Mouse (Mus musculus): ENCODE data around the gene Sla2.
"Not testable (repeated sequence)": the region's sequence is repeated elsewhere in the genome, so short reads cannot be mapped to it uniquely, and the experiment has no call there.

Gene Sla2

GRCm38 (mm10) chr2:156887017-156887416 is at the start of gene Sla2:
Gene Sla2, minus strand, starts transcription at chr2:156887192.
- in situ Hi-C loops (cut with MboI; ENCODE audit: unreplicated experiment in 2 of 2): no loop called here

GRCm38 (mm10) chr2:156935005-156935404 is 48.0 kb upstream of the Sla2 start:
- in situ Hi-C loops (cut with MboI; ENCODE audit: unreplicated experiment in 2 of 2): no loop called here

- in situ Hi-C loops (cut with MboI; ENCODE audit: unreplicated experiment in 2 of 2): no loop called here
Observed at GRCm38 (mm10) chr2:156933426-156933825, 46.4 kb upstream of the Sla2 start.

GRCm38 (mm10) chr2:156931421-156931820 is 44.4 kb upstream of the Sla2 start:
- in situ Hi-C loops (cut with MboI; ENCODE audit: unreplicated experiment in 2 of 2): no loop called here

GRCm38 (mm10) chr2:156930549-156930948 is 43.6 kb upstream of the Sla2 start:
- in situ Hi-C loops (cut with MboI; ENCODE audit: unreplicated experiment in 2 of 2): no loop called here

GRCm38 (mm10) chr2:156929519-156930120 is 42.6 kb upstream of the Sla2 start:
- in situ Hi-C loops (cut with MboI; ENCODE audit: unreplicated experiment in 2 of 2): loop anchor here in 1 of 2 experiments (5.0 kb wide), 1 partner anchor 43 kb away; no protein-coding TSS in a partner anchor

- in situ Hi-C loops (cut with MboI; ENCODE audit: unreplicated experiment in 2 of 2): loop anchor here in 1 of 2 experiments (5.0 kb wide), 1 partner anchor 44 kb away; no protein-coding TSS in a partner anchor
Observed at GRCm38 (mm10) chr2:156928606-156929005, 41.6 kb upstream of the Sla2 start.

GRCm38 (mm10) chr2:156927663-156928062 is 40.7 kb upstream of the Sla2 start:
- in situ Hi-C loops (cut with MboI; ENCODE audit: unreplicated experiment in 2 of 2): loop anchor here in 1 of 2 experiments (5.0 kb wide), 1 partner anchor 45 kb away; no protein-coding TSS in a partner anchor

GRCm38 (mm10) chr2:156925611-156926010 is 38.6 kb upstream of the Sla2 start:
- in situ Hi-C loops (cut with MboI; ENCODE audit: unreplicated experiment in 2 of 2): loop anchor here in 1 of 2 experiments (5.0 kb wide), 1 partner anchor 47 kb away; no protein-coding TSS in a partner anchor

GRCm38 (mm10) chr2:156925075-156925474 is 38.1 kb upstream of the Sla2 start:
- in situ Hi-C loops (cut with MboI; ENCODE audit: unreplicated experiment in 2 of 2): loop anchor here in 1 of 2 experiments (5.0 kb wide), 1 partner anchor 47 kb away; no protein-coding TSS in a partner anchor

- in situ Hi-C loops (cut with MboI; ENCODE audit: unreplicated experiment in 2 of 2): no loop called here
Observed at GRCm38 (mm10) chr2:156924210-156924898, 37.4 kb upstream of the Sla2 start.

GRCm38 (mm10) chr2:156923057-156923456 is 36.1 kb upstream of the Sla2 start:
- in situ Hi-C loops (cut with MboI; ENCODE audit: unreplicated experiment in 2 of 2): no loop called here

- in situ Hi-C loops (cut with MboI; ENCODE audit: unreplicated experiment in 2 of 2): no loop called here
Observed at GRCm38 (mm10) chr2:156919796-156920195, 32.8 kb upstream of the Sla2 start.

GRCm38 (mm10) chr2:156919191-156919590 is 32.2 kb upstream of the Sla2 start:
- in situ Hi-C loops (cut with MboI; ENCODE audit: unreplicated experiment in 2 of 2): not testable (repeated sequence)

GRCm38 (mm10) chr2:156918562-156918961 is 31.6 kb upstream of the Sla2 start:
- in situ Hi-C loops (cut with MboI; ENCODE audit: unreplicated experiment in 2 of 2): no loop called here

GRCm38 (mm10) chr2:156916419-156917125 is 29.6 kb upstream of the Sla2 start:
- in situ Hi-C loops (cut with MboI; ENCODE audit: unreplicated experiment in 2 of 2): no loop called here

GRCm38 (mm10) chr2:156915559-156915958 is 28.6 kb upstream of the Sla2 start:
- in situ Hi-C loops (cut with MboI; ENCODE audit: unreplicated experiment in 2 of 2): no loop called here

GRCm38 (mm10) chr2:156913191-156913590 is 26.2 kb upstream of the Sla2 start:
- in situ Hi-C loops (cut with MboI; ENCODE audit: unreplicated experiment in 2 of 2): no loop called here

GRCm38 (mm10) chr2:156905931-156906330 is 18.9 kb upstream of the Sla2 start:
- in situ Hi-C loops (cut with MboI; ENCODE audit: unreplicated experiment in 2 of 2): not testable (repeated sequence)

- in situ Hi-C loops (cut with MboI; ENCODE audit: unreplicated experiment in 2 of 2): no loop called here
Observed at GRCm38 (mm10) chr2:156904976-156905717, 18.2 kb upstream of the Sla2 start.
